Mouse (Mus musculus) midbrain, embryonic 13.5 days (tissue): Measurements from ENCODE around the gene Gm13420. TPM values are rescaled to one million over a fixed set of nuclear protein-coding genes. Genes with fewer than 3 reads are reported as not detected.

Source experiments
- ATAC-seq: fragments of 200-750 bp; cut with Nextera tagmentation; 2 replicates; pipeline ENCODE4 v1.8.0; 2017; ENCODE audit warnings: mild to moderate bottlenecking, moderate TSS enrichment, moderate library complexity
- H3K27ac ChIP-seq: fragments of 300-500 bp; sonication (generic); 2 replicates; pipeline ENCODE4 v1.5.1; 2015; ENCODE audit warnings: inconsistent platforms, mild to moderate bottlenecking, moderate library complexity
- H3K27me3 ChIP-seq: fragments of 300-500 bp; sonication (generic); 2 replicates; pipeline ENCODE4 v1.6.1; 2015; ENCODE audit warnings: mild to moderate bottlenecking, inconsistent platforms
- H3K36me3 ChIP-seq: fragments of 300-500 bp; sonication (generic); 2 replicates; pipeline ENCODE4 v1.6.1; 2015; ENCODE audit warnings: mild to moderate bottlenecking, inconsistent platforms
- H3K4me1 ChIP-seq: fragments of 300-500 bp; sonication (generic); replicated peaks from 2 replicates; pipeline ENCODE4 v1.6.1; 2015; ENCODE audit warnings: inconsistent platforms
- H3K4me2 ChIP-seq: fragments of 300-500 bp; sonication (generic); replicated peaks from 2 replicates; pipeline ENCODE4 v1.6.1; 2015; ENCODE audit warnings: moderate library complexity, mild to moderate bottlenecking, inconsistent platforms
- H3K4me3 ChIP-seq: fragments of 300-500 bp; sonication (generic); replicated peaks from 2 replicates; pipeline ENCODE4 v1.5.1; 2015; ENCODE audit warnings: mild to moderate bottlenecking, inconsistent platforms
- H3K9ac ChIP-seq: fragments of 300-500 bp; sonication (generic); replicated peaks from 2 replicates; pipeline ENCODE4 v1.6.1; 2015; ENCODE audit warnings: mild to moderate bottlenecking, inconsistent platforms
- H3K9me3 ChIP-seq: fragments of 300-500 bp; sonication (generic); 2 replicates; pipeline ENCODE4 v1.6.1; 2016; ENCODE audit warnings: mild to moderate bottlenecking, inconsistent platforms
- WGBS: fragments of 180-500 bp; shearing (Covaris S2); methylation state at CpG from one replicate; pipeline ENCODE4 v1.1.7; 2015; 5-methylcytosine and 5-hydroxymethylcytosine counted together
- polyA plus RNA-seq: library from polyadenylated mRNA; unstranded; fragments of >200 nt; fragmentation: Nextera tagmentation; extraction: Ambion mirVana; gene quantifications from 2 replicates; pipeline ENCODE4 v1.2.1, GENCODE M21; 2015

Gene Gm13420
- polyA plus RNA-seq, 1 experiment from 2014 or later: 0.24 TPM

GRCm38 (mm10) chr2:29696207-29696800, 55.2 kb downstream of the Gm13420 start:
- H3K4me3 ChIP-seq: no peak overlapping the region
- WGBS: 81% methylated on average over 7 of the region's 7 CpGs
- H3K27me3 ChIP-seq: no peaks in the 10 kb centered on the region
- no peak for ATAC-seq
- no peaks in the 10 kb centered on the region for H3K4me1 ChIP-seq
- no peak overlapping the region for H3K9ac ChIP-seq
- H3K4me2 ChIP-seq: no peak overlapping the region
- H3K36me3 ChIP-seq: peaks cover 68% of the 10 kb centered on the region
- H3K27ac ChIP-seq: no peak overlapping the region
- no peaks in the 10 kb centered on the region for H3K9me3 ChIP-seq

Other genes starting within 250 kb of the Gm13420 start
- gene Rapgef1, start 132.0 kb downstream of the Gm13420 start, polyA plus RNA-seq: 16.7 and 19.8 TPM in 2 replicates
- 0.67 and 0.69 TPM in 2 replicates for gene Gm13547, start 7.6 kb upstream of the Gm13420 start, polyA plus RNA-seq
- 30.0 and 33.5 TPM in 2 replicates for gene Coq4, start 35.8 kb upstream of the Gm13420 start, polyA plus RNA-seq
- 44.7 and 45.5 TPM in 2 replicates for gene Trub2, start 36.8 kb upstream of the Gm13420 start, polyA plus RNA-seq
- gene Slc27a4, start 50.9 kb upstream of the Gm13420 start, polyA plus RNA-seq: 29.5 and 32.5 TPM in 2 replicates
- gene Urm1, start 68.4 kb upstream of the Gm13420 start, polyA plus RNA-seq: 21.4 and 23.1 TPM in 2 replicates
- 14.6 and 20.7 TPM in 2 replicates for gene Cercam, start 117.5 kb upstream of the Gm13420 start, polyA plus RNA-seq
- 74.4 and 76.0 TPM in 2 replicates for gene Odf2, start 137.5 kb upstream of the Gm13420 start, polyA plus RNA-seq
- 78.1 and 78.8 TPM in 2 replicates for gene Gle1, start 183.7 kb upstream of the Gm13420 start, polyA plus RNA-seq
- gene Sptan1, start 213.9 kb upstream of the Gm13420 start, polyA plus RNA-seq: 172 and 185 TPM in 2 replicates